Mouse (Mus musculus): ENCODE results near the gene Szrd1. TPM values are rescaled to one million over a fixed set of nuclear protein-coding genes. Genes with fewer than 3 reads are reported as not detected.
"Not testable (repeated sequence)": the region's sequence is repeated elsewhere in the genome, so short reads cannot be mapped to it uniquely, and the experiment has no call there.

Szrd1 gene
- polyA plus RNA-seq, 1 experiment from 2014 or later = 23.3 TPM

GRCm38 (mm10) chr4:141158609-141159008, 19.0 kb upstream of the Szrd1 start:
- H3K4me3 ChIP-seq (ENCODE audit: low read length) = no peak overlapping the region
- H3K4me2 ChIP-seq (replicated peaks; ENCODE audit: low read depth, low read length) = no peak overlapping the region
- 90% methylated on average over 2 of the region's 2 CpGs for WGBS
- no peak overlapping the region for H3K9ac ChIP-seq (ENCODE audit: low read depth, low read length)
- no peaks in the 10 kb centered on the region for H3K36me3 ChIP-seq (ENCODE audit: control insufficient read depth, insufficient read depth, low read length)
- no peak for ATAC-seq (ENCODE audit: low FRiP score, low TSS enrichment)
- H3K4me1 ChIP-seq (ENCODE audit: control insufficient read depth, insufficient read depth, low read length) = 0 out of 2 replicates have a peak, but pooled peaks cover 3% of the 10 kb centered on the region
- no peaks in the 10 kb centered on the region for H3K27me3 ChIP-seq (ENCODE audit: control insufficient read depth, insufficient read depth, low read length)
- no peaks in the 10 kb centered on the region for H3K9me3 ChIP-seq (ENCODE audit: control insufficient read depth, low read length)
- no peak overlapping the region for H3K27ac ChIP-seq (ENCODE audit: low read depth, low read length)

GRCm38 (mm10) chr4:141157485-141157884, 17.9 kb upstream of the Szrd1 start:
- 0 out of 2 replicates have a peak, but pooled peaks cover 3% of the 10 kb centered on the region for H3K4me1 ChIP-seq (ENCODE audit: control insufficient read depth, insufficient read depth, low read length)
- no peaks in the 10 kb centered on the region for H3K36me3 ChIP-seq (ENCODE audit: control insufficient read depth, insufficient read depth, low read length)
- no peak overlapping the region for H3K4me3 ChIP-seq (ENCODE audit: low read length)
- H3K27me3 ChIP-seq (ENCODE audit: control insufficient read depth, insufficient read depth, low read length) = no peaks in the 10 kb centered on the region
- H3K9me3 ChIP-seq (ENCODE audit: control insufficient read depth, low read length) = no peaks in the 10 kb centered on the region
- no peak for ATAC-seq (ENCODE audit: low FRiP score, low TSS enrichment)
- WGBS = 84% methylated on average over 4 of the region's 4 CpGs
- no peak overlapping the region for H3K27ac ChIP-seq (ENCODE audit: low read depth, low read length)
- H3K9ac ChIP-seq (ENCODE audit: low read depth, low read length) = no peak overlapping the region
- no peak overlapping the region for H3K4me2 ChIP-seq (replicated peaks; ENCODE audit: low read depth, low read length)

GRCm38 (mm10) chr4:141149116-141149515, 9.5 kb upstream of the Szrd1 start:
- H3K9me3 ChIP-seq (ENCODE audit: control insufficient read depth, low read length) = no peaks in the 10 kb centered on the region
- H3K27ac ChIP-seq (ENCODE audit: low read depth, low read length) = no peak overlapping the region
- H3K9ac ChIP-seq (ENCODE audit: low read depth, low read length) = peak overlapping the region; percentile 97
- peak overlapping the region; percentile 99 for H3K4me3 ChIP-seq (ENCODE audit: low read length)
- WGBS = 33% methylated on average over 7 of the region's 7 CpGs
- no peaks in the 10 kb centered on the region for H3K36me3 ChIP-seq (ENCODE audit: control insufficient read depth, insufficient read depth, low read length)
- no peak for ATAC-seq (ENCODE audit: low FRiP score, low TSS enrichment)
- H3K4me1 ChIP-seq (ENCODE audit: control insufficient read depth, insufficient read depth, low read length) = peaks cover 19% of the 10 kb centered on the region; the same call in 1 of the 2 replicates
- peak overlapping the region; percentile 85 for H3K4me2 ChIP-seq (replicated peaks; ENCODE audit: low read depth, low read length)
- no peaks in the 10 kb centered on the region for H3K27me3 ChIP-seq (ENCODE audit: control insufficient read depth, insufficient read depth, low read length)

GRCm38 (mm10) chr4:141148009-141148801, 8.6 kb upstream of the Szrd1 start:
- peak overlapping the region; percentile 99 for H3K4me3 ChIP-seq (ENCODE audit: low read length)
- peak overlapping the region; percentile 85 for H3K4me2 ChIP-seq (replicated peaks; ENCODE audit: low read depth, low read length)
- peak; percentile 85 for ATAC-seq (ENCODE audit: low FRiP score, low TSS enrichment)
- under 1% methylated on average over 66 of the region's 66 CpGs for WGBS
- no peaks in the 10 kb centered on the region for H3K36me3 ChIP-seq (ENCODE audit: control insufficient read depth, insufficient read depth, low read length)
- H3K9me3 ChIP-seq (ENCODE audit: control insufficient read depth, low read length) = no peaks in the 10 kb centered on the region
- no peaks in the 10 kb centered on the region for H3K27me3 ChIP-seq (ENCODE audit: control insufficient read depth, insufficient read depth, low read length)
- peak overlapping the region; percentile 97 for H3K9ac ChIP-seq (ENCODE audit: low read depth, low read length)
- peak overlapping the region; percentile 67 for H3K27ac ChIP-seq (ENCODE audit: low read depth, low read length)
- H3K4me1 ChIP-seq (ENCODE audit: control insufficient read depth, insufficient read depth, low read length) = peaks cover 19% of the 10 kb centered on the region; the same call in 1 of the 2 replicates

- H3K27me3 ChIP-seq (ENCODE audit: control insufficient read depth, insufficient read depth, low read length) = no peaks in the 10 kb centered on the region
- no peaks in the 10 kb centered on the region for H3K9me3 ChIP-seq (ENCODE audit: control insufficient read depth, low read length)
- H3K27ac ChIP-seq (ENCODE audit: low read depth, low read length) = peak within 1 kb of the TSS; percentile 92
- peak within 1 kb of the TSS; percentile 85 for H3K4me2 ChIP-seq (replicated peaks; ENCODE audit: low read depth, low read length)
- H3K9ac ChIP-seq (ENCODE audit: low read depth, low read length) = peak within 1 kb of the TSS; percentile 97
- 7% methylated on average over 57 of the region's 58 CpGs for WGBS
- H3K36me3 ChIP-seq (ENCODE audit: control insufficient read depth, insufficient read depth, low read length) = no peaks in the 10 kb centered on the region
- peak within 1 kb of the TSS; percentile 99 for H3K4me3 ChIP-seq (ENCODE audit: low read length)
- H3K4me1 ChIP-seq (ENCODE audit: control insufficient read depth, insufficient read depth, low read length) = peaks cover 19% of the 10 kb centered on the region; the same call in 1 of the 2 replicates
- ATAC-seq (ENCODE audit: low FRiP score, low TSS enrichment) = peak; percentile 88
Measured at GRCm38 (mm10) chr4:141147112-141148008, 7.8 kb upstream of the Szrd1 start, which contains the start of gene Fbxo42. Fbxo42 (plus strand) TSS chr4:141147913.

- Histone ChIP-seq H3K4me2 (replicated peaks; ENCODE audit: low read depth, low read length) (no peak overlapping the region; the same call in 1 of the 2 replicates), H3K9me3 (ENCODE audit: control insufficient read depth, low read length) (no peaks in the 10 kb centered on the region), H3K36me3 (ENCODE audit: control insufficient read depth, insufficient read depth, low read length) (no peaks in the 10 kb centered on the region), H3K4me1 (ENCODE audit: control insufficient read depth, insufficient read depth, low read length) (peaks cover 19% of the 10 kb centered on the region; the same call in 1 of the 2 replicates), H3K9ac (ENCODE audit: low read depth, low read length) (no peak overlapping the region), H3K4me3 (ENCODE audit: low read length) (peak overlapping the region; percentile 99; the same call in 1 of the 2 replicates), H3K27me3 (ENCODE audit: control insufficient read depth, insufficient read depth, low read length) (no peaks in the 10 kb centered on the region), H3K27ac (ENCODE audit: low read depth, low read length) (peak overlapping the region; percentile 92; the same call in 1 of the 2 replicates)
- WGBS = 95% methylated on average over 6 of the region's 6 CpGs
- no peak for ATAC-seq (ENCODE audit: low FRiP score, low TSS enrichment)
Measured at GRCm38 (mm10) chr4:141146491-141147033, 7.0 kb upstream of the Szrd1 start.

- H3K27ac ChIP-seq (ENCODE audit: low read depth, low read length); H3K27me3 ChIP-seq (ENCODE audit: control insufficient read depth, insufficient read depth, low read length); H3K36me3 ChIP-seq (ENCODE audit: control insufficient read depth, insufficient read depth, low read length); ATAC-seq (ENCODE audit: low FRiP score, low TSS enrichment); H3K9ac ChIP-seq (ENCODE audit: low read depth, low read length); H3K4me2 ChIP-seq (replicated peaks; ENCODE audit: low read depth, low read length); H3K4me3 ChIP-seq (ENCODE audit: low read length); H3K9me3 ChIP-seq (ENCODE audit: control insufficient read depth, low read length): not testable (repeated sequence)
- H3K4me1 ChIP-seq (ENCODE audit: control insufficient read depth, insufficient read depth, low read length) = peaks cover 19% of the 10 kb centered on the region; the same call in 1 of the 2 replicates
- 93% methylated on average over 8 of the region's 16 CpGs for WGBS
Measured at GRCm38 (mm10) chr4:141145124-141145523, 5.5 kb upstream of the Szrd1 start.

GRCm38 (mm10) chr4:141142285-141142811, 2.8 kb upstream of the Szrd1 start:
- H3K27ac ChIP-seq (ENCODE audit: low read depth, low read length) = no peak overlapping the region
- no peak for ATAC-seq (ENCODE audit: low FRiP score, low TSS enrichment)
- no peaks in the 10 kb centered on the region for H3K27me3 ChIP-seq (ENCODE audit: control insufficient read depth, insufficient read depth, low read length)
- peak overlapping the region; percentile 13; the same call in 1 of the 2 replicates for H3K9ac ChIP-seq (ENCODE audit: low read depth, low read length)
- H3K9me3 ChIP-seq (ENCODE audit: control insufficient read depth, low read length) = no peaks in the 10 kb centered on the region
- H3K4me3 ChIP-seq (ENCODE audit: low read length) = no peak overlapping the region
- no peaks in the 10 kb centered on the region for H3K36me3 ChIP-seq (ENCODE audit: control insufficient read depth, insufficient read depth, low read length)
- H3K4me1 ChIP-seq (ENCODE audit: control insufficient read depth, insufficient read depth, low read length) = peaks cover 17% of the 10 kb centered on the region
- H3K4me2 ChIP-seq (replicated peaks; ENCODE audit: low read depth, low read length) = no peak overlapping the region; the same call in 1 of the 2 replicates
- 20% methylated on average over 9 of the region's 9 CpGs for WGBS
